Mouse (Mus musculus): ENCODE results near the gene Ncoa4.
"Not testable (repeated sequence)": the region's sequence is repeated elsewhere in the genome, so short reads cannot be mapped to it uniquely, and the experiment has no call there.

GRCm38 (mm10) chr14:32125256-32125655 lies 34.4 kb upstream of the Ncoa4 start:
- TF ChIP-seq CTCF (conservative IDR thresholded peaks at IDR 0.05; ENCODE audit: low read length); NANOG (IDR thresholded peaks at IDR 0.05; ENCODE audit: borderline replicate concordance, low read length); POU5F1 (IDR thresholded peaks at IDR 0.05; ENCODE audit: borderline replicate concordance, low read length): not testable (repeated sequence)

Data from E14TG2a.4 (cell line).